Mouse (Mus musculus): ENCODE measurements around the gene Mamdc4.

Gene Mamdc4

DNA sequence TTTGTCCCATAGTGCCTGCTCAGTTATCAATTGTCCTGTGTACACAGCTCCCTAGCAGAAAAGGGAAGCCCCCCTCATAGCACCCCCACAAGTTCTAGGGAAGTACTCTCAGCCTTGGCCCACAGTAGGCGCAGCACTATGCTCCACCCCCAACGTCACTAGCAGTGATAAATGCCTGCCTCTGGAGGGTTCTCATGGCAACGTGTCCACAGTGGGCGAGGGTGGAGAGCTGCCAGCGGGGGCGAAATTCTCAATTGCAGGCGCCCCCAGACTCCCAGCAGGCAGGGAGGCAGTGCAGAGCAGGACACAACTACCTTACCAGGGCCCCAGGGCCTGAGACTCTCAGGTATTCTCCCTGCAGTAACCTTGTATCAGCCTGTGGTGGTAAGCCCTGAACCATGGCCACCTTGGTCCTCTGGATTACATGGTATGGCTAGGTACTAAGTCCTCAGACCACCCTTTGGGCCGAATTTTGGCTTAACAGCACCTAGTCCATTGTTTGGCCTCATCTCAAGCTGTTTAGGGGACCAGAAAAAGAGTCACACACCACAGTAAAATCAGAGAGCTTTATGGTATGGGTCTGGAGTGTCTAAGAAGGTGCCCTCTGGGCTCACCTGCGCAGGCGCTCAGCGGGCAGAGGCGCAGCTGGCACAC is 7.9 kb upstream of the Mamdc4 start:
- no peak for DNase-seq

DNA sequence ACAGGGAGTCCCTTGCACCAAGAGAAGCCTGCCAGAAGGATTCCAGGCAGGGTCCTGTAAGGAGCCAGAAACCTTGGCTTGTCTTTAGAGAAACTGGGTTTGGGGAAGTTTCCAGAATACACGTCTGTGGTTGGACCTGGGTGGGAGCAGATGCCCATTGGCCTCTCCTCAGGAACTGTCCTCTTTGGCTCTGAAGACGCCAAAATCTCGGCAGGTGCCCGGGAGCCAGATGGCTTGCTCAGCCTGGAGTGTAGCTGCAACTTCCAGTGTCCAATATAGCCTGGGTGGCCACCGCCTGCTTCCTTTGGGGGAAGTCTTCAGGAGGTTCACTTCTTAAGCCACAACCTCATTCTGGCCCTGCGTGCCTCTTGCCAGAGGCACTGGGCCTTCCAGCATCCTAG is 7.3 kb upstream of the Mamdc4 start:
- DNase-seq = no peak

DNA sequence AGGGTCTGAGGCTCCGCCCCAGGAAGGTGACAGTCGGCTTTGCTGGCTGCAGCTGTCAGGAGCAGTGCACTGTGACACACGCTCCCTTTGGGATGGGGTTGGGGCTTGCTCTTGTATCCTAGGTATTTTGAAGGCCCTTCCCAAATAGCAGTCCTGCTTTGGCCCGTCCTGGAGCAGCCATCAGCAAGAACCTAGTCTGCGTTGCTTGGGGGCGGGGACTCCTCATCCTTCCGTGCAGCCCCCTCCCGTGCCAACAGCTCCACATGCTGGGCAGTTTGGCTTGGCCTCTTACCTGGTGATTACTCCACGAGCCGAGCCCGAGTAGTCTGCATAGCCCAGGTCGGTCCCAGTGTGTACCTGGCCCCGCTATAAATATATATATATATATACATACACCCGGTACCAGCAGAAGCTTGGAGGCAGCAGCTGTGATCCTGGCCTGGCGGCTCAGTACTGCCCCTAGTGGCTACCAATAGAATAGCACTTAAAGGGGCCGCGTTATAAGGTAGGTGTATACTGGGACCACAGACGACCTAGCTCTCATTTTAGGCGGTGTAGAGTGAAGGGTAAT is 6.7 kb upstream of the Mamdc4 start, which contains the start of gene Ajm1:
Gene Ajm1, minus strand, starts transcription at position 464 of the 571 bp plus-strand sequence.
- peak in 1 of 2 experiments; percentile 56 for DNase-seq

DNA sequence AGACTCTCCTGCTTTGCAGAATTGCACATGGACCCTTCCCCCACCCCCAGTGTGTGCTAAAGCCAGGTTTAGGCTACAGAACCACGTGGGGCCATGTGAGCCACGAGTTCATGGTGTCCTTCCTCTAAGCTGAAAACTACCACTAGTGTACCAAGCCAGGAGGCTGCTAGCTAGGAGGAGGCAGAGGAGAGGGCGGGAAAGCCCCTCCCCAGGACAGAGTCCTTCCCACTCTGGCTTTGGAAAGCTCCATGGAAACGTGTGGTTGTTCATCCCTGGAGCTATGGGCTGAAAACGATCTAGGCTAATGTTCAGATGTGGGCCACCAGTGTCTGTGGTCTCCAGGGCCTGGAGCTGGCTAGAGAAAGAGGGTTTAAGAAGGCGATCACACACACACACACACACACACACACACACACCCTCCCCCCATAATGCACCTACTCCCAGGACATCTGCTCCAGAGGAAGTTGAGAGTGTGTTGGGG is 6.0 kb upstream of the Mamdc4 start:
- no peak for DNase-seq

DNA sequence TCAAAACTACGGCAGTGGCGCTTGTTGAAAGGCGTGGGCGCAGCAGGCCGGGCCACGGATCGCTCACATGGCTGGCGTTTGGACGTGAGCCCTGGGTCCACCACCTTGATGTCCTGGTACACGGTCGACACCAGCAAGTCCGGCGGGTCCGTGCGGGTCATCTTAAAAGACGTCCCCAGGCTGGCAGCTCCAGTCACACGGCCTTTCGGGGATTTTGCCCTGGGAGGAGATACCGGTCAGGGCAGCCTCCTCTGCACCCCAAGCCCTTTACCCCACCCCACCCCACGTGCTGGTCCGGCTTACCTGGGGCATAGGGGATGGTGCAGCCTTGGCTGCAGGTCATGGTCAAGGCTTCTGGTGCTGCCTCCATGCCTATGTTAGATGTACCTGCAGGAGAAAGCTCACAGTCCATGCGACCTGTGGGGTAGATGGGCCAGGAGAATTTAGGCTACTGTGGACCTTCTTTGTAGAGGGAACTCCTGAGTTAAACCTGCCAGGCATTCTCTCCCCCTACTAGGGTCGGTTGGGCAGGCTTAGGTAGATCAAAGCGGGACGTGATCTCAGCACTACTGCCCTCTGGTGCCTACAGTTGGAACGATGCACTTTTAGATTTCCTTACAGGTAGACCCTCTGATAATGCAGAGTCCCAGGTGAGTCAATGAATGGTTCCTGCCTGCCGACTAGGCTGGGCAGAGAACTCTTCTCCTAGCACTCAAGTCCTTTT is 5.3 kb upstream of the Mamdc4 start:
- DNase-seq = peak in 1 of 2 experiments; percentile 59

DNA sequence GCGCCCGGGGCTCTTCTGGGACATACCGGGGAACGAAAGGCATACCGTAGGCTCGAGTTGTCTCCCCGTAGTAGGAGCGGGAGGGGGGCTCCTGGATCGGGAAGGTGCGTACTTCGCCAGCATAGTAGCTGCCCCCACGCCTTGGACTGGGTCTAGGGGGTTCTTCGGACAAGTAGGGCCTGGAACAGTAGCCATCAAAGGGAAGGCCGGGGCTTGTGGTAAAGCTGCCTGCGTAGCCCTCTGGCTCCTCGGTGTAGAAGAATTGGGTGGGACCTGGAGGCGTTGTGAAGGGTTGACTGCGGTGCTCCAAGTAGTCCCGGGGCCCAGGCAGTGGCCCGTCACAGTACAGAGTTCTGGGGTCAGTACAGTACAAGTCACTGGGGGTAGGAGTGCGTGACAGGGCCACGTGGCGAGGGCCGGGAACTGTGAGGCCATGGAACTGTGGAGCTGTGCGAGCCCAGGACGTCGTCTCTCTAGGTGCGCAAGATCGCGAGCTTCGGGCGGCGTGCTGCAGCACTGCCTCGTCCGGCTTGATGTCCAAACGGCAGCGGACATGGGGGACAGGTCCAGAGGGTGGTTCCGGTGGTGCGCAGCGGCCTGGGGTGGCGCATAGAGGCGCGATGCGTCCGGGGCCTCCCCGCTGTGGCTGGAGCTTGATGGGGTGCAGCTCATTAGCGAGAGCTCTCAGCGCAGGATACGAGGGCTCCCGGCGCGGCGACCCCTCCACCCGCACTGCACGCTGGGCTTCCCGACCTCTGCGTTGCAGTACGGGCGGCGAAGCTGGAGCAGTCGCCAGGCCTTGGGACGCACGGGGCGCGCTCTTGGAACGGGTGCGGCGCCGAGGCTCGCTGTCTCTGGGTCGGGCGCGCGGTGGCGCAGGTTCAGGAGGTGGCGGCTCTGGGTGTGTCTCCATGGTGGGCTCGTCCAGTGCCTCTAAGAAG is 4.4 kb upstream of the Mamdc4 start:
- DNase-seq = no peak

DNA sequence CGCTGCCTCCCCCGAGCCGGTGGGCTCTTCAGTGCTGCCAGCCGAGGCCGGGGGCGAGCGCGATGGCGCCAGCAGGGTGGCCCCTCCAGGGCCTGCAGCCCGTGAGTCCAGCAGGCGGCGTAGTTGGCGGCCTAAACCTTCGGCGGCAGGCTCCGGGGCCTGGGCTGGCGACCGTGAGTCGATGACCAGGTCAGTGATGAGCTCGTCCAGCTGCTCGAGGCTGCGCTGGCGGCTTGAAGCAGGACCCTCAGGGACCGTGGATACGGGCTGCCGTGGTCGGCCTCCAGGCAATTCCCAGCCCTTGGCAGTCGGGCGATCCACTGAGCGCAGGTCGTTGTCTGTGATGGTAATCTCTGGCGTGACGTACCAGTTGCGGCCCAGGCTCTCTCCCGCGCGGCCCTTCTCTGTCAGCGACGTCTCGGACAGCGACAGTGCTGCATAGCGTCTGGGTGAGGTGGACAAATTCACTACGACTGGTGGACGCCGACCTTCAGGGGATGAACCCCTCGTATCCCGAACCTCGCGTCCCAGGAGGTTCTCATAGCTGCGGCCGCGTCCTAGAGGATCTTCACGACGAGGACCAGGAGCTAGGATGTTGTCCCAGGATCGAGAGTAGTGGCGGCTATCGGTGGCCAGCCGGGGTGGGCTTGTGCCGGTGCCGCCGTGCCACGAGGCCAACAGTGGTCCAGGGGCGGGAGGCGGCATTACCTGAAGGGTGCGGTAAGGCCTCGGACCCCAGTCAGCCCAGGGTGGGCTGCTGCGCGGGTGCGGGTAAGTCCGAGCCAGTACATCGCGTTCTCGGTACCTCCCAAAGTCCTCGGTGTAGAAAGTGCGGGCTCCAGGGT is 3.5 kb upstream of the Mamdc4 start:
- no peak for DNase-seq

DNA sequence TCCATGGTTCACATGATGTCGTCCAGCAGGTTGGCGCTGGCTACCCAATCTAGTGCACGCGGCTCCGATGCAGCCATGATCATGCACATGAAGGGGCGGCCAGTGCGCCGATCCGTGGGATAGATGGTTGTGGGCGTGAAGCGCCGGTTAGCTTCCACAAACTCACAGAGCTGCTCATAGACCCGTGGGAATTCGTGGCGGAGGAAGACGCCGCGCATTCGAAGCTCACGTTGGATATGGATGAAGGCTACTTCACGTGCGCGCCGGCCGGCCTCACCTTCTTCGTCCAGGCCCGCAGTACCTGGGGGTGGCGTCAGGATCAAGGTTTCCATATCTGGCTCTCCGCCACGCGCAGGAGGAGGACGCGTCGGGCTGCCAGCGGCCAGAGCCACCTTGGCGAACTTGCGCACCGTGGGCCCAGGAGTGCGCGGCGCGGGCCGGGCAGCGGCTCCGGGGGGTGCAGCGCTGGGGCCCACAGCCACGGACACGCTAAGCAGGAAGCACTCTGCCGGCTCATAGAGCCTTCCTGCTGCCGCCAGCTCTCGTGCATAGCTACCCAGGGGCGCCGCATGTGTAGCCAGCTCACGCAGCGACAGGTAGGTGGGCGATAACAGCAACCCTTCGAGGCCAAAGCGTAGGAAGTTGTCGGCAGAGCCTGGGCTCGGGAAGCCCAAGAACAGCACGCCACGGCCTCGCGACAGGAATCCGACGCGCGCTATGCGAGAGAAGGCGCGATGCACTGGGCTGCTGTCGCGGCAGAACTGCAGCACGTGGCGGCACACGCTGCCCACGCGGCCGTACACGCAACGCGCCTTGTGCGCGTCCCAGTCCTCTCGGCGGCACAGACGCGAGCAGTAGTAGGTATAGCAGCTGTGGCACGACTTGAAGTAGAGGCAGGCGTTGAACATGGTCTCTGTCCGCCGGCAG is 2.6 kb upstream of the Mamdc4 start:
- no peak for DNase-seq

DNA sequence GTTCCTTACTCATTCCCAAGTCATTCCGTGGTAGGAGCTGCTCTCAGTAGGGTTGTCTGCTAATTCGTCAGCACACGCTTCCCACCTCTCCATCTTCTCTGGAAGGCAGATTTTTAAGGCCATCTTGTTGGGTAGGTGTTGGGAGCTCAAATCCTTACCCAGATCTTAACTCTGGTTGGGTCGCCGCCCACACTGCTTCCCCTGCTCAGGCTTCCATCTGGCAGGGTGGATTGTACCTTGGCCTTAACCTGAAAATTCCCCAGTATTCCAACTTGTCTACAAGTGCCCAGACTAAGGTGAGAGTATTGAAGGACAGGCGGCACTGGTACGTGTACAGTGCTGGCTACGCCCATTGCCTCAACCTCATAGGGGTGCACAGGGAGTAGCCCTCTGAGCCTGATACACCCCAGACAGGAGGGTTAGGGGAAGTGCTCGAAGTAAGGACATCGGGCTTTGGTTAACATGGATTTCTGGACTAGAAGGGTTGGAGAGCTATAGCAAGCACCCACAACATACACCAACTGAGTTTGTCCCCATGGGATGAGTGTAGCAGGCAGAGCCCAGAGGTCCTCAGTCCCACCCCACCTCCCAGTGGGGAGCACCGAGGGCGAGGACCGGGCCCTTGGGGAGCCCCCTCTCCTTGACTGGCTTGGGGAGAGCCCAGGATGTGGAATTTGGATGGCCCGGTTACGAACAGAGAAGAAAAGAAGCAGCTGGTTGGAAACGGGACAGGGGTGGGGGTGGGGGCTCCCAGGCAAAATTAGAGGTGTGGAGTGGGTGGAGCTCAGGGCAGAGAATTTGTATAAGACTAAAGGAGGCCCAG is 1.6 kb upstream of the Mamdc4 start:
- no peak for DNase-seq

DNA sequence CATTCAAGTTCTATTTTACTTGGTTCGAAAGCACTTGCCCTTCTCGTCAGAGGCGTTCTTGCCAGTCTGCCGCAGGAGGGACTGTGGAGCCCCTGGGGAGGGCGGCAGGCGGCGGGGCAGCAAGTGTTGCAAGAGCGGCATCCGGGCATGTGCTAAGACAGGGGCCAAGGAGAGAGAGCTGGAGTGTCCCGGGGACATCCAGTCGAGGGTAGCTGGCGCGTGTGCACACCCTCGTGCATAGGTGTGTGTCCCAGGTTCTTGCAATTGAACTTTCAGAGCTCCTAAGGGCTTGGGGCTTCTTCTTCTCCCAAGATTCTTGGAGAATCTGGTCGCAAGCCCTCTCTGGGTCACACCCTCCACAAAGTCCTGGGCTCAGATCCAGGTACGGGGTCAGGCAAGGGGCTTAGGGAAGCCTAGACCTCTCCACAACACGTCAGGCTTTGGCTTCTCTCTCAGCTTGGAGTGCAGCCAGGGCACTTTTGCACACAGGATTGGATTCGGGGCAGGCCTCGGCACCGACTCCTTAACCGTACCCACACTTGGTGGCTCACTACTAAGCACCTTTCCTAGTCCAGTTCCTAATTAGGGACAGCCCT is 885 bp upstream of the Mamdc4 start:
- peak in 1 of 2 experiments; percentile 53 for DNase-seq

DNA sequence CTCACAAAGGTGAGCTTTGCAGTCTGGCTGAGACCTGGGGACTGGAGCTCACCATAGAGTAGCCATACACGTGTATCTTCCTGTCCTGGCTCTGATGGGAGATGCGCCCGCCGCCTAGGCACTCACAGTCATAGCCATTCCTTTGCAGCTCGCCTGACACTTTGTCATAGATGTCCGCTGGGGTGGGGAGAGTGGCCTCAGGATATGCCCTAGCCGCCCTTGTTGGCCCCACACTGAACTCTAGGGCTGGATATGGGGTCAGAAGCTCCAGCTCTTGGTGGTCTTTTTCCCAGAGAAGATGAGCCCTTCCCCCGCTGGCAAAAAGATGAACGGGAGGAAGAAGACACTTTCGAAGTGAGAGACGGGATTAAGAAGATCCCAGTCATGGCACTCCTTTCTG is 509 bp downstream of the Mamdc4 start:
- no peak for DNase-seq

DNA sequence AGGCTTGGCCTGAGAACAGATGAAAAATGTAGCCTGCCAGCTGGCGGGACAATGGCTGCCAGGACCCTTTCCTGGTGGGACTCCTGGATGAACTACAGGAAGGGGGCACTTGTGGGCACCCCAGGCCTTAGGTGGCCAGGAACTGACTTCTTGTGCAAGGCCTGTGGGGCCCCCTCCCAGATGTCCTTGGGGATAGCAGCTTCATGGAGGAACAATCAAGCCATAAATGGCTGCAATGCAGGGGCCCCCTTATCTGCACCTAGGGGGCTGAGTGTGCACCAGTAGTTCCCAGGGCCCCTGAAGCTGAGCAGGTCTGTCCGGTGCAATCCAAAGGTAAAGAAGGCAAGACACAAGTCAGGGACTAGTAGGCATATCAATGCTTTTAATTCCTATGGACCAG is 1.6 kb downstream of the Mamdc4 start:
- no peak for DNase-seq

DNA sequence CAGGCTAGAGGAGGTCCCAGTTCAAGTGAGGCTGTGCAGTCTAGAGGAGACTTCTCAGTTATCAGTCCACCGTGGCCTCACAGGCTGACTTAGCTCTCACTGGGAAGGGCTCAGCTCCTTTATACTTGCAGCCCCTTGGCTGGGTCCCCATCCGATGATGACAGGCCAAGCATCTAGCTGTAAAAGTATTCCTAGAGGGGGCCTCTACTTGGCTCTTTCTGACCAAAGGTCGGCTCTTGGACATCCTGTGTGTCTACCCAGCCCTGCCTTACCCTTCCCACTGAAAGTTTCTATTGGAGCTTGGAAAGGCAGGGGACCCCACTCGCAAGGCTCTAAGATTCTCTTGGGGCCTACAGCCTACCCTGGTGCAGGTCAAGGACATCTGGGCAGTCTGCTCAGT is 3.4 kb downstream of the Mamdc4 start:
- no peak for DNase-seq

DNA sequence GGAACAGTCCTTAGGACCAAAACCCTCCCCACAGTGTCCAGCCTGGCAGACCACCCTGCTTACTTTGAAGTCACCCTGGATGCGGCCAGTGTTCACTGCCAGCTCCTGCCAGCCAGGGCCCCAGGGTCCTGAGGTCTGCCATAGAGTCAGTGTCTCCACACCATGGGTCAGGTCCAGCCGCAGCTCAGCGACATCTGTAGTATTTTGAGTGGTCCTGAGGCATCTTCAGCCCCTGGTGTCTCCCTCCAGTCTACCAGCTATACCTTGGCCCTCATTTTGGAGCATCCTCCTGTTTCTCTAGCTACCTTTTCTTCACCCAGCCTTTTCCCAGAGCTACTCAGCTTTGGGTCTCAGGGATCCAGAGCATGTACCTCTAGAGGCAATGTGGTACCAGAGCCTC is 5.3 kb downstream of the Mamdc4 start:
- DNase-seq = no peak

DNA sequence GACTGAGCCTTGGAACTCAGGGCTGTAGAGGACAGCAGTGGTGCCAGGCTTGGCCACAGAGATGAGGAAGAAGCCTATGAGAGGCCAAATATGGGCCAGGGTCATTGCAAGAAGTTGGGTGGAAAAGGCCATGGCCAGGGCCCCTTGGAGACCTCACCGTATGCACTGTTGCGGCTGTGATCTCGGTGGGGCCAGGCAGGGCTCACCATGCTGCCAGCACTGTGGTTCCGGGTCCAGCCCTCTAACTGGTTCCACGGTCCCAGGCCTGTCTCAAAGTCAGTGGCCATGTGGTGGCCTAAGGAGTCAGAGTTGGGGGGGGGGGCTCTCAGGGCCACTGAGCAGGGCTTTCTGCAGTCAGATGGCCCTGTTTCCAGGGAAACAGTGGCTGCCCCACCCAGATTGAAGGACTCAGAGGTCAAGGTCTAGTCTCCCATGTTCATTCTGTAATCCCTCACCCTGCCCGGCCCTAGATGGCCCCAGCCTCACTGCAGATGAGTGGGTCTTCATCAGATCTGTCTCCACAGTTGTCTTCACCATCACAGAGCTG is 6.1 kb downstream of the Mamdc4 start:
- DNase-seq = no peak

DNA sequence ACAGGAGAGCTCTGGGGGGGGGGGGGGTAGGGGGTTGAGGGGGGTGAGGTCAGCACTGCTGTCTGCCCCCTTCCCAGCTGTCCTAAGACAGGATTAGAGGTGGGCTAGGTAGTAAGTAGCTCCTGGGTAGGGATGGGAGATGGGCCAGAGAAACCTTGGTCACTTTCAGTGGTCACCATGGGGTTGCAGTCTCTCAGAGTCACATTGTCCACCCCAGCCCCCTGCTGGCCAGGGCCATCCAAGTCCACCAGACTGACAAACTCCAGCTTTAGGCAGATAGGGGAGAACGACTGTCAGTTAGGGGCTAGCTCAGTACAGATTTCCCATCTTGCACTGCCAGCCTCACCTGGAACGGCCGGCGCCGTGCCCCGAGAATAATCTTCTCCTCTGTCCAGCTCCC is 8.1 kb downstream of the Mamdc4 start:
- DNase-seq = no peak

DNA sequence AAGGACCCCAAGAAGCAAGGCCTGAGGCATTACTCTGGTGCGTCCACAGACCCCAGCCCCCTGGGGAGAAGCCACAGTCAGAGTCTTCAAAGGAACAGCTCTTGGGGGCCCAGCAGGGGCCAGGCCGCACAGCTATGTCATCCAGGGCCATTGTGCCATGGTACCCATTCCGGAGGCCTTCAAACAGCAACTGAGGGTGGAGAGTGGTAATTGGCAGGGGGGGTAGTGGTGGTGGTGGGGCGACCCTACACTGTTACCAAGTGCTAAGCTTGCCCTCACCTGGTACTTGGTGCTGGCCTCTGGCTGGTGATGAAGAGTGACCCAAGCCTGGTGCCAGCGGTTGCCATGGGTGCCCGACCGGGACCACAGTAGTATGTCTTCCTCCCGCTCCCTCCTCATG is 8.9 kb downstream of the Mamdc4 start:
- DNase-seq = no peak

DNA sequence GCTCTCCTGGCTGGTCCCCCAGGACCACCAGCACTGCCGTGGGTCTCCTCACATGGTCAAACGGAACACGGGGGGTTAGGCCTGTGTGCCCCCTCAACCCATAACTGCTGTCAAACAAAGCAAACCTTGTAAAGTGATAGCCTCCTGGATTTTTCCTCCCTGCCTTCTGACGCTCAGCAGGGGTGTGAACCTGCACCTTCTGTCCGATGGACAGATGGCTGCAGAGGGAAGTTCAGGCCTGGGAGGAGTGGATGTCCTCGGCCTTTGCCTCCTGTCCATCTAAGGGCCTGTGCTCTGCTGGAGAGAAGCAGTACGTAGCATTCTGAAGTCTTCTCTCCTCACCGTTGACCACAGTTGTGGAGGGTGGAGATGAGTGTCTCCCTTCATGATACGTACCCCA is 12.7 kb downstream of the Mamdc4 start:
- no peak for DNase-seq

DNA sequence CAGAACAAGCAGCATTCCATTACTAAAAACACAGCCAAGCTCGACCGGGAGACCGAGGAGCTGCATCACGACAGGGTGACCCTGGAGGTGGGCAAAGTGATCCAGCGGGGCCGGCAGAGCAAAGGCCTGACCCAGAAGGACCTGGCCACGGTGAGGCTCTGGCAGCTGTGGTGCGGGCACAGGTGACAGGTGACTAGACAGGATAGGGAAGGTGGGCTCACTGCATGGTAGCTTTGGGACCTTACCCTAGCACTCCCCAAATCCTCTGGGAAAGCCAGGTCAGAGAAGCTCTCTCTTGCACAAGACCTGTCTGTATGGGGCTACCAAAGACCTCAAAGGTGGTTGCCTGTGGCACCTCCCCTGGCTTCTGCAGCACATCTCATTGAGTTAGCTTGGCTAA is 14.1 kb downstream of the Mamdc4 start:
- DNase-seq = no peak
